Mouse (Mus musculus) Muller cell, postnatal 12 days (primary cell): ENCODE results near the gene Ltb.

Source experiments
- DNase-seq: peaks from one replicate; pipeline ENCODE4 v3.0.0-alpha.2; 2015; ENCODE audit errors: inconsistent ontology term

Gene Ltb

DNA sequence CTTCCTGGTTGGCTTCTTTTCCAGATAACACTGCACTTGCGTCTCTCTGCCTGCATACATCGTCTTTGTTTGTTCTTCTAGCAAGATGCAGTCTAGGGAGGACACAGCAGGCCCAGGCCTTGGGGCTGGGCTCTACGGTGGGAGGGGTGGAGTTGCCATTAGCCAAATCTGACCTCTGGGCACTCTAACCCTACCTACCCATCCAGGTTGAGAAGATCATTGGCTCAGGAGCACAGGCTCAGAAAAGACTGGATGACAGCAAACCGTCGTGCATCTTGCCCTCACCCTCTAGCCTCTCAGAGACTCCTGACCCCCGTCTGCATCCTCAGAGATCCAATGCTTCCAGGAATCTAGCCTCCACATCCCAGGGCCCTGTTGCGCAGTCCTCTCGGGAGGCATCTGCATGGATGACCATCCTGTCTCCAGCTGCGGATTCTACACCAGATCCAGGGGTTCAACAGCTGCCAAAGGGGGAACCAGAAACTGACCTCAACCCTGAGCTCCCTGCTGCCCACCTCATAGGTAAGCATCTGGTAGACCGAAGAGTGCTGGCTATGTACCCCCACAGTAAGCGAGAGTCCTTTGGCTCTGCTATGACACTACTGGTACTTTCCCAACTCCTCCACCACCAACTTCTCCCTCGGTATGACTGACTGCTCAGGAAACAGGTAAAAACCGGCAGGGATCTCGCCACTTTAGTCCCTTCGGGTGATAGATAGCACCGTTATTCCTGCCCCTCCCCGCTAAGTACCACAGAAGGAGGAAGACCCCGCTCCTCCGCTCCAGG is 798 bp downstream of the Ltb start:
- no peak for DNase-seq

DNA sequence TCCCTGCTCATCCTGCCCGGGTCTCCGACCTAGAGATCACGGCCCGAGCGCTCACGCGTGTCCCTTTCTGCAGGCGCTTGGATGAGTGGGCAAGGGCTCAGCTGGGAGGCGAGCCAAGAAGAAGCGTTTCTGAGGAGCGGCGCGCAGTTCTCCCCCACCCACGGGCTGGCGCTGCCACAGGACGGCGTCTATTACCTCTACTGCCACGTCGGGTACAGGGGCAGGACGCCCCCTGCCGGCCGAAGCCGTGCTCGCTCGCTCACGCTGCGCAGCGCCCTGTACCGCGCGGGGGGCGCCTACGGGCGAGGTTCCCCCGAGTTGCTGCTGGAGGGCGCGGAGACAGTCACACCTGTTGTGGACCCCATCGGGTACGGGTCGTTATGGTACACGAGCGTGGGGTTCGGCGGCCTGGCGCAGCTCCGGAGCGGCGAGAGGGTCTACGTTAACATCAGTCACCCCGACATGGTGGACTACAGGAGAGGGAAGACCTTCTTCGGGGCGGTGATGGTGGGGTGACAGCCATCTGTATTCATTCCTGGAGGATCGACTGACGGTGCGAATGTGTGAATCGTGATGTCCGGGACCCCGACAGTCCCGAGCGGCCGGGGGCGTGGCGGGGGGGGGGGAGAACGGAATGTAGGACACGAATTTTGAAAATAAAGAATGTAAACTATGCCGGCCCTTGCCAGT is 1.5 kb downstream of the Ltb start:
- peak; percentile 82 for DNase-seq

DNA sequence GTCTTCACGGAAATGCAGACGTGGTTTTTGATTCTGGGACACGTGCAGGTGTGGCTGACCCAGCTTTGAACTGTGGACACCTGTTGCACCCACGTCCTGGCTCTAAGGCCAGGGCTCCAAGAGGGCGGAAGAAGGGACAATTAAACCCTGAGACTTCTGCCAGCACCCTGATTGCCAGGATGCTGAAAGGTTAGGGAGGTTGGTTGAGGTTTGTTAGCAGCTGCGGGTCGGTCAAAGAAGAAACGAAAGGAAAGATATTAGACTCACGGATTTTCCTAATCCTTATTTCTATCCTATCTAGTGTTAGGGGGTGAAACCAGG is 2.0 kb downstream of the Ltb start:
- DNase-seq = no peak

DNA sequence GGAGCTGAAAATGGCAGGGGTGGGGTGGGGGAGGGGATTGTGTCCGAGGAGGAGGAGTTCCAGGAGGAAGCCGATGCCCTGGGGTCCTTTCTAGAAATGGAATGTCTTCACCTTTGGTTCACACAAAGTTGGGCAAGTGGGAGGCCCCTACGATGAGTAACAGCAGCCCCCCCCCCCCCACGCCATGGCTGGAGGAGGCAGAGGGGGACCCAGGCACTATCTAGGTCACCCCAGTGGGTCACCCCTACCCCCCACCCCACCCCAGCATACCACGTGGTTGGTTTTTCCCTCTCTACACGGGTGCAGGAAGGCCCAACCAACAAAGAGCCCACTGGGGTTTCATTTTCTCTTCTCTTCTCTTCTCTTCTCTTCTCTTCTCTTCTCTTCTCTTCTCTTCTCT is 2.9 kb downstream of the Ltb start:
- no peak for DNase-seq

DNA sequence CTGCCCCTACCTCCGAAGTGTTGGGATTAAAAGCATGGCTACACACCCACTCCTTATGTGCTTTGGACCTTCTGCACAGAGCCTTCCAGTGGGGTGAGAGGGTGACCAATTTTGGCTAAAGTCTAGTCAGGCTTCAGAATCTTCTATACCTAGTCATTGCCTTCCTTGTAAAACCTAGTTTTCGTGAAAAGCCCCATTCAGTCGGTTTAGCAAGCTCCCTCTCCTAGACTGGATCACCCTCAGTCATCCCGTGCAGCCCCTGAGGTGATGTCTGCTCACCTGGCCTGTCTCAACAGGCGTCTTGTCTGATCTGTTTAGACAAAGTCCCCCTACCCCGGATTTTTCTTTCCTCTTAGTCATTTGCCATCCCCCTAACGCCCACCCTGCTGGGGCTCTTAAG is 3.8 kb downstream of the Ltb start:
- no peak for DNase-seq

DNA sequence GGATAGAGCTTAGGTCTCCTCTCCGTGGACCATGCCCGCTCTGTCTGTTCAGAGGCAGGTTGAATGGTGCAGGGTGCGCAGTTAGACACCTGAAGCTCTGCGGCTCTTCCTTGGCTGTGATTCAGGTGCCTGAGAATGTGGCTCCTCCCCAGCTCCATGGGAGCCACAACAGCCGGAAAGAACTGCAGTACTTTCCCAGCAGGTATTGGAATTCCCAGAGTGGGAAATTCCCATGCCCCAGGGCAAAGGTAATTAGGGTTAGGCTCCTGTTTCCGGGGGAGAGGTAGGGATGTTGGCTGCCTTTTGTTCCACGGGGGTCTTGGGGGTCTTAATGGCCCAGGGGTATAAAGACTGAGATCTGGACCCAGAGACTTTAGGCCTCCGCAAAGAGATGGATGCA is 4.7 kb downstream of the Ltb start:
- DNase-seq = no peak

DNA sequence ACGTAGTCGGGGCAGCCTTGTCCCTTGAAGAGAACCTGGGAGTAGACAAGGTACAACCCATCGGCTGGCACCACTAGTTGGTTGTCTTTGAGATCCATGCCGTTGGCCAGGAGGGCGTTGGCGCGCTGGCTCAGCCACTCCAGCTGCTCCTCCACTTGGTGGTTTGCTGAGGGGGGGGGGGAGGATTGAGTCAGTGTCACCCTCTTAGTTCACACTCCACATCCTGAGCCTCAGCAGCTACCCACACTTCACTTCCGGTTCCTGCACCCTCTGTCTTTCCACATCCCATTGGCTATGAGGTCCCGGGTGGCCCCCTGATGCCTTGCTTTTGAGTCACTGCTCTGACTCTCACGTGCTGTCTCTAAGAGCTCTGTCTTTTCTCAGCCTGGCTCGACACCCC is 6.2 kb downstream of the Ltb start:
- DNase-seq = no peak

DNA sequence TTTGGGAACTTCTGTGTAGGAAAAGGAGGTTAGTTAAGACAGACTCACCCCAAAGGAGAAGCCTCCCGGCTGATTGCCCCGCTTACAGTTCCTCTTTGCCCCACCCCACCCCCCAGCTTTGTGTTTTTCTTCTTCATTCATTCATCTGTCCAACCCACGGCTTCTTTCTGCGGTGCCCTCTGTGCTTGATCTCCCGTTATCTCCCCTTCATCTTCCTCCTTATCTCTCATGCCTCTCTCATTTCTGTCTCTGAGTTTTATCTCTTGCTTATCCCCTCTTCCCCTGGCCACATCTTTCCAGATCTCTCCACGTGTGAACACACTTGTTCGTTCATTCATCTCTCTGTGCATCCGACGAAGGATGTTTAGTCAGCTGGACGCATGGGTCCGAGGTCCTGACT is 6.9 kb downstream of the Ltb start:
- no peak for DNase-seq

DNA sequence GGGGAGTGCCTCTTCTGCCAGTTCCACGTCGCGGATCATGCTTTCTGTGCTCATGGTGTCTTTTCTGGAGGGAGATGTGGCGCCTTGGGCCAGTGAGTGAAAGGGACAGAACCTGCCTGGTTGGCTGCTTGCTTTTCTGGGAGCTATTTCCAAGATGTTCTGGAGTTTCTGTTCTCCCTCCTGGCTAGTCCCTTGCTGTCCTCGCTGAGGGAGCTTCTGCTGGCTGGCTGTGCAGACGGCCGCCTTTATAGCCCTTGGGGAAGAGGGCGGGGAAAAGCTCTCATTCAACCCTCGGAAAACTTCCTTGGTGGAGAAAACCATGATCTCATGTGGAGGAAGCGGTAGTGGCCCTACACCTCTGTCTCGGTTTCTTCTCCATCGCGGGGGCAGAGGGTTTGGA is 7.5 kb downstream of the Ltb start, which contains the start of gene Tnf:
Gene Tnf, minus strand, starts transcription at position 221 of the 400 bp plus-strand sequence.
- DNase-seq = no peak

DNA sequence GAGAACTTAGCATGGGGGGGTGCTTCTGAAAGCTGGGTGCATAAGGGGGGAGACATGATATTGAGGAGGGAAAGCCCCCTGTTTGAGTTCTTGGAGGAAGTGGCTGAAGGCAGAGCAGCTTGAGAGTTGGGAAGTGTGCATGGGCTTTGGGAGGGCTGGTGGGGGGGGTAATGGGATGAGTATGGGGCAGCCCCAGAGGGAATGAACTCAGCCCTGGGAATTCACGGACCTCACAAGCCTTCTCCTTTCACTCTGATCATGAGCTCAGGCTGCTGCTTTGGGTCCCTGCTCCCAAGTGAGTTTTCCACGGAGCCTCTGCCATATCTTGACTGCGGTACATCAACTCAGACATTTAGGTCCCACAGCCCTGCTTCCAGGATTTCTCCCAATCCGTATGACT is 8.2 kb downstream of the Ltb start:
- DNase-seq = no peak

DNA sequence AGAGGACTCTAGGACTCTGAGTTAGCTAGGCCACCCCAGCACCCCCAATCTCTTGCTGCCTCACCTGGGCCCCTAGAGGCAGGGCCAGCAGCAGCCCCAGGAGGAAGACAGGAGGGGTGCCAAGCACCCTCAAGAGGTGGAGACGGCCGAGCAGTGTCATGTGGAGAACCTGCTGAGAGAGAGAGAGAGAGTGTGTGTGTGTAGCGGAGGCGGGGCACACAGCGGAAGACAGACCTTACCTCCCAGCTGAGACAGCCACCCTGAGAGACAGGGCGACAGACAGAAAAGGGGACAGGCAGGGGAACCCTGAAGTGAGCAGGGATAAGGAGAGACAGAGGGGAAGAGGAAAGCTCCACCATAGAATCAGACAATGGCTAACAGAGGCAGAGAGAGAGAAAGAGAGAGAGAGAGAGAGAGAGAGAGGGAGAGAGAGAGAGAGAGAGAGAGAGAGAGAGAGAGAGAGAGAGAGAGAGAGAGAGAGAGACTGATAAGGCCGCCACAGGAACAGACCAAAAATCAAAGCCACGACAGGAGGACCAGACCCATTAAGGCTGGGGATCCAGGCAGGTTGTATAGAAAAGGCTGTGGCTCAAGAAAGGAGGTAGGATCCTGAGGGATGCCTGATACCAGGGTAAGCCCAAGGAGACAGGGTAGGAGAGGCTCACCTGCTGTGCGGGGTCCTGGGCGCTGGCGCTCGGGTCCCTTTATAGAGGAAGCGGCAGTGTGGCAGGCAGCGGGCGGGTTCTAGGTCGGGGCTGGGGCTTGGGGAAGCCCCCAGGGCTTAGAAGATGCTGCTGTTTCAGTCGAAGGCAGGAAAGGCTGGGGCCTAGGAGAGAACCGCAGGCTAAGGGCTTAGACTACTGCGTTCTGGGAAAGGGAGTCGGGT is 10.5 kb downstream of the Ltb start, which contains the start of gene Lta:
Gene Lta, minus strand, starts transcription at position 858 of the 886 bp plus-strand sequence.
- DNase-seq = no peak

DNA sequence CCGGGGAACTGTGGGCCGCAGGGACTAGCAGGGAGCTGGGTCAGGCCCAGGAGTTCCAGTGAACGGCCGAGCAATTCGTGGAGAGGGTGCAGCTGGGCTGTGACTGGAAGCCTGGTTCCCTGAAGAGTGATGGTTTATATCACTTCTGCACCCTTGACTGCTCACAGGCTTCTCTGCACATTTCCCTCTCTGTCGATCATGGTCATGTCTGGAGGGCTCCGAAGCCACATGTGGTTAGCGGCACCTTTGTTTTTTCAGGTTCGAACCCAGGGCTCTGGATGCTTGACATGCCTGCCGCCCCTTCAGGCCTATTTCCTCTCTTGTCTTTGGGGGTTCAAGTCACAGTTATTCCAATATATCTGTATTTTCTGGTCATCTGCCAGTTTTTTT is 11.1 kb downstream of the Ltb start:
- no peak for DNase-seq

DNA sequence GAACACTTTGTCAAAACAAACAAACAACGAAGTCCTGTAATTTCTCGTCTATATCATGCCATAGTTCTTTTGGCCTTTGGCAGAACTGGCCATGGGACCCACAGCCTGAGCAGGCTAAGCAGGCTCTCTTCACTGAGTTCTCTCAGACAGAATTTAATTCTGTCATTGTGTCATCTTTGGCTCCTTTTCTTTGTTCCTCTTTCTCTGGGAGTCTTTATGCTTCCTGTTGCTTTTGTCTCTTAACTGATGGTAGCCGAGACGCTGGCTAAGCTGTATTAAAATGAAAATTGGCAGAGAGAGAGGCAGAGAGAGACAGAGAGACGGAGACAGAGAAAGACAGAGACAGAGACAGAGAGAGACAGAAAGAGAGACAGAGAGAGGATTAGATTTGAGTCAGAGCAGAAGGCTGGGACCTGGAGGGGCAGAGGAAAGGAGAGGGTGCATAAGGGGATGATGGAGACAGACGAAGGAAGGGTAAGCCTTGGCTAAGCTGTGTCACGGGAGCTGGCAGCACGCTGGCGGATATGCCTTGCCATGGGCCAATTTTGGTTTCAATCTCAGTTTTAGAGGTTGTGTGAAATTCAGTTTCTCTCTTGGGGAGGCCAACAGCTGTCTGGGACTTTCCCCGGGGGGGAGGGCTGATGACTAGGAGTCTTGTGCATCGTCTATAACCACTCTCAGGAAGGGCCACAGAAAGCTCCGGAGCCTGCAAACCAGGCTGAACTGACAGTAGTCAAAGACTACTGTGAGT is 15.7 kb downstream of the Ltb start:
- DNase-seq = no peak

DNA sequence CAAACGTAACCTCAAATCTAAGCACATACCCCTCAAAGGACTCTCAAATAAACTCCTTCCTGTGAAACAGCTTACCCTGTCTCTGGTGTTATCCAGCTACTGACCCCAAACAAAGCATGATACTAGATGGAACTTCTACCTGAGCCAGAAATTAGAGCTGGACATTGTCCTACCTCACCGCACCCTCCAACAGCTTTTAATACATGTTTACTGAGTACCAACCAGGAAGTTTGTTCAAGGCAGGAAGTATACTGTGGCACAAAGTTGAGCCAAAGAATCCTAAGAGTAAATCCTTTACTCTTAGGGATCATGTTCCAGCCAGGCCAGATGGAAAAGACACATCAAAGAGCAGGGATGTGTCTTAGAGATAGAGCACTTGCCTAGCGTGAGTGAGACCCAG is 16.4 kb downstream of the Ltb start:
- no peak for DNase-seq

DNA sequence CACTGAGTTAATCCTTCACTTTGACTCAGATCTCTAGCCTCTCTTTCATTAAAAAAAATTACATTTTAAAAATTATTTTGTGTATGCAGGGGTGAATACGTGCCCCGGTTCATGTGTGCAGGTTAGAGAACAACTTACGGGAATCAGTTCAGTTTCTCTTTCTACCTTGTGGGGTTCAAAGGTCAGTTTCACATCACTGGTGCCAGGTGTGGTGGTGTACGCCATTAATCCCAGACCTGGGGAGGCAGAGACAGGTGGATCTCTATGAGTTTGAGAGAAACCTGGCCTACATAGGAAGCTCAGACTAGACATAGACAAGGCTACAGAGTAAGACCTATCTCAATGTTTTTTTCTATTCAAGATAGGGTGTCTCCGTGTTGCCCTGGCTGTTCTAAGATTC is 18.8 kb downstream of the Ltb start:
- DNase-seq = no peak

DNA sequence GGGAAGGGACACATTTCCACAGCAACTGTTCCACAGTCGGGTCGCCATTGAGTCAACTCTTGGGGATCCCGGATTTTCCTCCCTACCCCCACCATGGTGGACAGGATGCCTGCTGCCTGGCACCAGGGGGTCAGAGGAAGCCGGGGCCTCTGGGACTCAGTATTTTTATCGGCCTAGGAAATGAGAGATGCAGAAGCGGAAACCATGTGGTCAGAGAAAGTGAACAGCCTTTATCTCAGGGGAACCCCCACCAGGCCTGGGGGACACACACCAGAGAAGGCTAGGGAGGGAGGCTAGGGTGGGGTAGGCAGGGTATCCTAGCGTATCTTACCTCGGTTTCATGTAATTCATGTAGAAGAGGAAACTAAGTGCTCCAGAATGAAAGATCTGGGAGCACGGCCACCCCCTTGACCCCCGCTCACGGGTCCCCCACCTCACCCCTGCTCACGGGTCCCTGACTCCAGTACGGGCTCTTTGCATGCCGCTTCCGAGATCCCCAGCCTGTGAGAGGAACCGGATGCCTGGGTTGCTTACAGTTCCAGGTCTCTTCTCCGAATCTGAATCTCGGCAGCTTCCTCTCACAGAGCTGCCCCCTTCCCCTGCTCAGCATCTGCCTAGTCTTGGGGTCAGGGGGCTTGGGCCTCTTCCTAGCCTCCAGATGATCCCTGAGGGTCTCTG is 24.4 kb downstream of the Ltb start:
- no peak for DNase-seq

DNA sequence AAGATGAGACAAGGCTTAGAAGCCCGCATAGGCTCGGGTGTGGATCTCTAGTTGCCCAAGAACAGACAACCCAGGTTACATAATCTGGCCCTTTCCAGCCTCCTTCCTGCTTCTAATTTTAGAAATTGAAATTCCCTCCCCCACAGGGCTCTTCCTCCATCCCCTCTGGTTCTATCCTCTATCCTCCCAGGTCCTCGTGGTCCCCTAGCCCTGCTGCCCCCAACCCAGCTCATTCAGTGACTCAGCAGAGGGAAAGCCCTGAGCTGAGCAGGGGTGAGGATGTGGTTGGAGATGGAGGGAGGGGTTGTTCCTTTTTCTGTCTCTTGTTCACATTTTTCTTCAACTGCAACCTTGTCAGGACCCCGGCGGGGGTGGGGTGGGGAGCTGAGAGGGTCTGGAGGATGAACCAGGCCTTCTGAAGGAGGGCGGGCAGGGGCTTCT is 25.4 kb downstream of the Ltb start:
- no peak for DNase-seq

DNA sequence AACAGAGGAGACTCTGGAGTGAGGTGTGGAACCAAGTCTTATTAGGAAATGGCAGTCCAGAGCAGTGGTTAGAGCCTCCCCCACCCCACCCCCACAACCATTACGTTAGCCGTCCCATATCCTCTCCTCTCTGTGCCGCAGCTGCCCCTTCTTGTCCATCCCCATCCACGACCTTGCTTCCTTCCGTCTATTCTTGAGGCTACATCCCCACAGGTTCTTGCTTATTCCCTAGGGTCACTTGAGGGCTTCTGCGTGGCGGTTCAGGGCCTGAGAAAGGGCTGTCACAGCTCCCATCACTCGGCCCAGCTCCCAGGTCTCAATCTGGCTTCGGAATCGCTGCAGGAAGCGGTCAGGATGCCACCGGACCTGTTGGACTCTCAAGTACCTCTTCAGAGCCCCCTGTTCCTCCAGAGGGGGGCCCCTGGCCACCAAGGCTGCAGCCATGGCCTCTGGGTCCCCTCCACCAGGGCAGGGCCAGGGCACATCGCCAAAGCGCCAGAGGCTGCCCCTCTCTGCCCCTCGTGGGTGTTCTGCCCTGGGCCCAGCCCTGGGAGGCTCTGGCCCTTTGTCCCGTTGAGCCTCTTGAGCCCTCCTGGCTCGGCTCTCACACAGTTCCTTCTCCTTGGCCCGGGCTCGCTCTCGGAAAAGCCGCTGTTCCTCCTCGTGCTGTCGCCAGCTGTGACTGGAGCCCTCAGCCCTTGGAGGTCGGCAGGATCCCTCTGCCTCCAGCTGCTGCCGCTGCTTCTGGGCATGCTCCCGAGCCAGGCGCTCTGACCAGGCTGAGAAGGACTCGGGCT is 26.1 kb downstream of the Ltb start, which contains the start of gene Gm16181:
Gene Gm16181, plus strand, starts transcription at position 679 of the 797 bp plus-strand sequence.
- no peak for DNase-seq

DNA sequence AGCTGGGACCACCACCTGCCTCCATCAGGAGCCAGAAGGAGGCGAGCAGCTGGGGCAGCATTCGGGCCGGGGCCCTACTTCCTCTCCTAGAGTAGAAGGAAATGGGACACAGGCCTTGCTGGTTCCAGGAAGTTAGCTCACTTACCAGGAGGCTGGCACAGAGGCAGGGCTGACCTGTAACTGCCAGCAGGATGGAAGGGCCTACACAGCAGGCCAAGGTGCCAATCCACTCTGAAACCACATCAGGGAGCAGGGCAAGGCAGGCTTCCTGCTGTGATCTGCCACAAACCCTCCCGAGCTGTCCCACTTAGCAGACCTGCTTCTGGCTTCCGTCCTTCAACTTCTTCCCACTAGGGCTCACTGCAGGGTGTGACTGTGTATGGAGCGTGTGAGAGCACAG is 28.1 kb downstream of the Ltb start:
- no peak for DNase-seq

DNA sequence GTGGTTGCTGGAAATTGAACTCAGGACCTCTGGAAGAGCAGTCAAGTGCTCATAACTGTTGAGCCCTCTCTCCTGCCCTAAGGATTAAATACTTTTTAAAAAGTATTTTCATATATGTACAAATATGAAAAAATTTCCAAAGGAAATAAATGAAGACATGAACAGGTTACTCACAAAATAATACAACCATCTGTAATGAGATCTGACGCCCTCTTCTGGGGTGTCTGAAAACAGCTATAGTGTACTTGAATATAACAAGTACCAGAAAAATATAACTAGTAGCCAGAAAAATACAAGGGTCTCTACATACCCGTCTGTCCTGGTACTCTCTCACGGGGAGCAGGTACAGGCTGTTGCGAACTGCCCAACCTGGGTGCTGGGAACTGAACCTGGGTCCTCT is 30.4 kb downstream of the Ltb start:
- no peak for DNase-seq
